ENCODE assay signal across 28 mouse cellular contexts in genomic region chr11:113335706-113336105, GRCm38 (mm10).
DNase-seq lines count a peak whose midpoint lies in the region; ATAC-seq and TF ChIP-seq lines count a peak whose summit lies in the region.
"Had no signal": no experiment of that assay in that cellular context is flagged by ENCODE, and none has a peak within 500 bp of the region (broad histone marks: within the 10 kb centered on the region; RNA-seq: fewer than 3 reads in every experiment).

No protein-coding gene starts in this region.

- peaks cover 13% of the 10 kb centered on the region for H3K4me1 ChIP-seq in cortical plate, adult 2 months (ENCODE audit: control insufficient read depth, insufficient read depth, low read length)
- 0 out of 2 replicates have a peak, but pooled peaks cover 5% of the 10 kb centered on the region for H3K4me1 ChIP-seq in forebrain, embryonic 15.5 days
- H3K4me1 ChIP-seq in heart, embryonic 12.5 days (replicated peaks), result peaks cover 14% of the 10 kb centered on the region

- no peak overlapping the region for H3K9ac ChIP-seq in forebrain, embryonic 15.5 days (replicated peaks)
- H3K9ac ChIP-seq in heart, embryonic 12.5 days, result no peak overlapping the region
- H3K9ac ChIP-seq: embryonic facial prominence, embryonic 13.5 days; hindbrain, embryonic 13.5 days; limb, embryonic 13.5 days had no signal

- ATAC-seq in forebrain, embryonic 15.5 days (replicated peaks), result no peak
- ATAC-seq in heart, embryonic 12.5 days (ENCODE audit: insufficient number of reproducible peaks, low FRiP score), result no peak
- ATAC-seq: intestine, embryonic 16.5 days; midbrain, embryonic 16.5 days; Patski had no signal

- peak; percentile 32 to 60 for DNase-seq in frontal cortex, adult 2 months (ENCODE audit: extremely low spot score in 1 of 2, low spot score in 1 of 2)
- DNase-seq in frontal cortex, postnatal 14 days (ENCODE audit: low spot score in 2 of 2), result no peak
- DNase-seq in left cerebral cortex, postnatal 14 days (ENCODE audit: low spot score in 2 of 2), result peak; percentile 45 to 63
- DNase-seq in right cerebral cortex, postnatal 4 days, result peak; percentile 45
- DNase-seq: adrenal gland, postnatal 10 days; cerebellum, adult 11 months; cerebellum, adult 9-11 months; gastrocnemius, postnatal 25 days; heart, adult 11 months; heart, postnatal 36 days; kidney, adult 8-10 months; kidney, postnatal 14 days; lung, postnatal 36 days; spleen, adult 18-20 months; thymus, adult 2 months; thymus, postnatal 36 days had no signal

- H3K27ac ChIP-seq in cortical plate, adult 2 months (ENCODE audit: insufficient read depth, low read length), result peak overlapping the region; percentile 60
- H3K27ac ChIP-seq in forebrain, embryonic 15.5 days (replicated peaks), result no peak overlapping the region
- H3K27ac ChIP-seq in heart, embryonic 12.5 days (ENCODE audit: poor library complexity, severe bottlenecking), result no peak overlapping the region
- H3K27ac ChIP-seq: embryonic facial prominence, embryonic 13.5 days; heart, embryonic 10.5 days; hindbrain, embryonic 13.5 days; limb, embryonic 13.5 days had no signal

- no peak for TF ChIP-seq POLR2A in cortical plate, adult 2 months (IDR thresholded peaks at IDR 0.05; ENCODE audit: extremely low read depth, insufficient read depth, low read length)

- no peaks in the 10 kb centered on the region for H3K9me3 ChIP-seq in forebrain, embryonic 15.5 days
- no peaks in the 10 kb centered on the region; the same call in 1 of the 2 replicates for H3K9me3 ChIP-seq in heart, embryonic 12.5 days (replicated peaks)
- H3K9me3 ChIP-seq: embryonic facial prominence, embryonic 13.5 days; heart, embryonic 10.5 days had no signal

- intact Hi-C loops in left cerebral cortex, postnatal 14 days (cut with DNase I), result loop anchor here (2.0 kb wide), 1 partner anchor 103 kb away; no protein-coding TSS in a partner anchor

- H3K27me3 ChIP-seq in forebrain, embryonic 15.5 days, result no peaks in the 10 kb centered on the region
- no peaks in the 10 kb centered on the region for H3K27me3 ChIP-seq in heart, embryonic 12.5 days (replicated peaks)
- H3K27me3 ChIP-seq: embryonic facial prominence, embryonic 13.5 days; limb, embryonic 13.5 days; Patski had no signal

- 82% methylated on average over 5 of the region's 5 CpGs for WGBS in forebrain, embryonic 15.5 days
- WGBS in heart, embryonic 12.5 days, result 80% methylated on average over 5 of the region's 5 CpGs

- no peak overlapping the region for H3K4me3 ChIP-seq in cortical plate, adult 2 months (ENCODE audit: insufficient read depth, low read length)
- H3K4me3 ChIP-seq in forebrain, embryonic 15.5 days, result no peak overlapping the region
- no peak overlapping the region for H3K4me3 ChIP-seq in heart, embryonic 12.5 days
- H3K4me3 ChIP-seq: embryonic facial prominence, embryonic 13.5 days; heart, embryonic 10.5 days; hindbrain, embryonic 13.5 days; limb, embryonic 13.5 days had no signal

- TF ChIP-seq CTCF in cortical plate, adult 2 months (IDR thresholded peaks at IDR 0.05; ENCODE audit: extremely low read depth, insufficient read depth, low read length), result no peak

- no peak overlapping the region for H3K4me2 ChIP-seq in forebrain, embryonic 15.5 days (replicated peaks)
- H3K4me2 ChIP-seq in heart, embryonic 12.5 days, result no peak overlapping the region
- H3K4me2 ChIP-seq: embryonic facial prominence, embryonic 13.5 days; hindbrain, embryonic 13.5 days; limb, embryonic 13.5 days; liver, embryonic 11.5 days; midbrain, embryonic 11.5 days had no signal

- no peaks in the 10 kb centered on the region for H3K36me3 ChIP-seq in forebrain, embryonic 15.5 days
- no peaks in the 10 kb centered on the region for H3K36me3 ChIP-seq in heart, embryonic 12.5 days
- H3K36me3 ChIP-seq: embryonic facial prominence, embryonic 13.5 days; heart, embryonic 10.5 days; hindbrain, embryonic 13.5 days; limb, embryonic 13.5 days had no signal

Comparison
In these comparisons a context has a peak if more than half of its experiments do, and no peak if none do; other contexts are left out.
1. DNase-seq: peak in frontal cortex, adult 2 months (2 of 2), left cerebral cortex, postnatal 14 days (2 of 2) and right cerebral cortex, postnatal 4 days (single experiment); none in frontal cortex, postnatal 14 days (0 of 2).